Mouse (Mus musculus) cerebellum, adult 2 months (tissue): ENCODE data around the gene Eme2.

Experiments
- CTCF ChIP-seq: fragments of 200-500 bp; IDR thresholded peaks from 2 replicates; pipeline ENCODE4 v1.5.1; 2011; ENCODE audit warnings: low read depth, mild to moderate bottlenecking, control low read depth, low read length, moderate library complexity, borderline replicate concordance; ENCODE audit not compliant: insufficient read depth
- POLR2A ChIP-seq: fragments of 200-500 bp; IDR thresholded peaks from 2 replicates; pipeline ENCODE4 v1.6.1; 2011; ENCODE audit warnings: low read length, control low read depth, borderline replicate concordance; ENCODE audit not compliant: insufficient read depth

- no peak for TF ChIP-seq CTCF
- TF ChIP-seq POLR2A, result no peak
Measured at GRCm38 (mm10) chr17:24858967-24859366, 35.9 kb downstream of the Eme2 start.
